Mouse (Mus musculus) adrenal gland, postnatal 14 days (tissue): ENCODE measurements around the gene Cnot9. TPM values are rescaled to one million over a fixed set of nuclear protein-coding genes. Genes with fewer than 3 reads are reported as not detected.
"Not testable (repeated sequence)": the region's sequence is repeated elsewhere in the genome, so short reads cannot be mapped to it uniquely, and the experiment has no call there.

Source experiments
- DNase-seq: peaks from one replicate; pipeline ENCODE4 v3.0.0; 2021; ENCODE audit warnings: mixed read lengths
- long read RNA-seq, 2 experiments: library from polyadenylated mRNA; stranded (forward); transcript quantifications; one replicate each; pipeline ENCODE4 v2.0.0; 2021
- total RNA-seq: library from RNA; stranded (reverse); gene quantifications from 2 replicates; pipeline ENCODE4 v1.2.3, GENCODE M21; 2021

The Cnot9 gene
- 30.8 and 32.2 TPM in 2 replicates for total RNA-seq
- long read RNA-seq, experiment 1, transcript Cnot9-201 (8 exons, 3,268 nt): major isoform, 14 of 22 reads
- long read RNA-seq, experiment 1, partial matches to known transcripts: 7 of 22 reads
- long read RNA-seq, experiment 1, other reads (novel, unspliced or antisense): 1 of 22 reads
- long read RNA-seq, experiment 2, partial matches to known transcripts: 2 of 9 reads
- long read RNA-seq, experiment 2, other reads (novel, unspliced or antisense): 3 of 9 reads

DNA sequence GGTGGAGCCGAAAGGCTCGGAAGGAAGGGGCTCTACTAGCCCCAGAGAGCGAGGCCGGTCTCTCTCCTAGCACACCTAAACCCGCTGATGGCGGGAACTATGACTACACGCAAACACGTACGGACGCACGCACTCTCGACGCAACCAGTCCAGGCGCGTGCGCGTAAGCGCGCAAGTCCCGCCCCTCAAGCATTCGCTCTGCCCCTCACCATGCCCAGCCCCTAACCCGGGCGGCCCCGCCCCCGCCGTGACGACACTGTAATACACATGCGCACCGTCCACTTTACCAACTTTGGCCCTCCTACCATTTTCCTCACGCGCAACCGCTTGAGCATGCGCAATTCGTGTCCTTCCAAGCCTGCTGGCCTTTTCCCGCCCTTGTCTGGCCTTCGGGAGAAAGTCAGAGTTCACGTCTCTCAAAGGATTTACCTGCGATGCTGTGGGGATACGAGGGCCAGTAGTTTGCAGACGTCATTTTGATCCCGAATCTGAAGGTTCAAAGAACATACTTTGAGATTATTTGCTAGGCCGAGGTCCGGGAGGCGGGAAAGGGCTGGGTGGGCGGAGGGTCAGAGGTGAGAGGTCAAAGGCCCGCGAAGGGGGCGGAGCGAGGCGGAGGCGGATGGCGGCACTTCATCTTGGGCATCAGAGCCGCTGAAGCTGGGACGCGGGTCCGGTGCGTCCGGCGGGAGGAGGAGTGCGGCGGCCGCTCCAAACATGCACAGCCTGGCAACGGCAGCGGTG is at the start of gene Cnot9:
Gene Cnot9 (plus strand): TSS at position 338 of the 744 bp plus-strand sequence.
- DNase-seq: peak; percentile 100

DNA sequence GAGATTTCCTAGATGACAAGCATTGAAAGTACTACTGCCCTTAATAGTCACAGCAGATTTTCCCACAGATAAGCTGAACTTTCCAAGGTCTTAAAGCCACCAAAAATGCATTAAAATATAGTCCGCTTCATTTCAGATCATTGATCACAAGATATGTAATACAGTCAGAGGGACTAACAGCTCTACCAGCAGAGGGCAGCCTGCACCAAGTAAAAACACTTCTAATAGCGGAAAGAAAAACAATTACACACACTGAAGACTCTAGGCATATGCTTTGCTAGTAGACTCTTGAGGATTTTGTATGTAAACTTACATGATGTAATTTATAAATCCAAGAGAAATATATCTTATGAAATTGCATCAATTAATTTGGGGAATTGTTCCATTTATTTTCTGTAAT is 45.6 kb upstream of the Cnot9 start:
- peak; percentile 69 for DNase-seq

DNA sequence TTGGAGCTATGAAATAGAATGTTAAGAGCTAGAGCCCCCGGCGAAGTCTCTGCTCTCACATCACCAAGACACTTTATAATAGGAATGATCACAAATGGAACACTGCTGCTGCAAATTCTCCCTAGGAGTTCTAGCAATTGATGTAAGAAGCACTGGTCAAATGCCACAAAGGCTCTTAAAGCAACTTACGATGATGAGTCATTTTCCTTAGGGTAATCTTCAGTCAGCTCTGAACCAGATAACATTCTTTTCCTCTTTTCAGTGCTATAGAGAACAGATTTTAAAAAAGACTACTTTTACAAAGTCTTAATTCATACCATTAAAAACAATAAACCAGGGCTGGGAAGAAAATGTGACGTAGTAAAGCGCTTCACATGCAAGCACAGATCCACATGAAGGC is 20.1 kb upstream of the Cnot9 start:
- no peak for DNase-seq

DNA sequence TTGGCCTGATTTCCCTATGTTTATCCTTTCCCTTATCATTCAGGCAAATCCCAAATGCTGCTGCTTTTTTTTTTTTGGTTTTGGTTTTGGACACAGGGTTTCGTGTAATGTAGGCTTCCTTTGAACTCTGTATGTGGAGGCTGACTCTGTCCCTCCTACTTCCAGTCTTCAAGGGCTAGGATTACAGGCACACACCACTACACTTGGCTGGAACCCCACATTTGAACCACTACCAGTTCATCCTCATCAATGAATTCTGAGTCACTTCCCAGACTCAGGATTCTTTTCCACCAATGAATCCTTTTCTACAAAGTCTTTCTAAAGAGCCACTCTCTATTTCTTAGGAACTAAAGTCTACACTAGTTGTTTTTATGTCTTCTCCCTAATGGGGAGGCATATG is 4.8 kb upstream of the Cnot9 start:
- no peak for DNase-seq

DNA sequence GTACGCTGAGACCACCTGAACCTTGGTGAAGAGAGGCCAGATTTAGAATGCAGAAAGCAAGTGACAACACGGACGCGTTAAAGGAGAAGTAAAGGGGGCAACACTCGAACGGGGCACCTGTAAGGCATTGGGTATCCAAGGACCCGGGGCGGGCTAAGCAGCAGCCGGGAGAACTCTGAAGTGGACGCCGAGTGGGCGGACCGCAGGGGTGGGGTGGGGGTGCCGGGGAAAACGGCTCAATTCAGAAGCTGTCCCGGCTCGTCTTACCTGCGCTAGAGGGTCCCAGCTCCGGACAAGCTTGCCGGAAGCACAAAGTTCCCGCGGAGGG is 501 bp upstream of the Cnot9 start:
- no peak for DNase-seq

DNA sequence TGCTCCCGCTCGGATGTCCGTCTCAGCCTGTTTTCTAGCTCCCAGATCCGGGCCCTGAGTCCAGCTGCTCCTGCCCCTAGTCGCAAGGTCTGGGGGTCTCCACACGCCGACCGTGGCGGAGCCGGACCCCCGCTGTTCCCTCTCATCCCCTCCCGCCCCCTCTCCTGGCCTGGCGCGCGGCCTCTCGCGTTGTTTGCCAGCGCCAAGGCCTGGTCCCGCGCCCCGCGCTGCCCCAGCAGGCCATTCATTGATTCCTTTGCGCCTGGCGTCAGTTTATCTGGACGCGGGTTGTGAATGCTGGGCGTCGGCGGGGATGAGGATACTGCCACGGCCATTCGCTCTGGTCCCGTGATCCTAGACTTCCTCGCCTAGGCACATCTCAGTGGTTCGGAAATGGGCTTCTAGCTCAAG is 618 bp downstream of the Cnot9 start:
- DNase-seq: peak; percentile 82

DNA sequence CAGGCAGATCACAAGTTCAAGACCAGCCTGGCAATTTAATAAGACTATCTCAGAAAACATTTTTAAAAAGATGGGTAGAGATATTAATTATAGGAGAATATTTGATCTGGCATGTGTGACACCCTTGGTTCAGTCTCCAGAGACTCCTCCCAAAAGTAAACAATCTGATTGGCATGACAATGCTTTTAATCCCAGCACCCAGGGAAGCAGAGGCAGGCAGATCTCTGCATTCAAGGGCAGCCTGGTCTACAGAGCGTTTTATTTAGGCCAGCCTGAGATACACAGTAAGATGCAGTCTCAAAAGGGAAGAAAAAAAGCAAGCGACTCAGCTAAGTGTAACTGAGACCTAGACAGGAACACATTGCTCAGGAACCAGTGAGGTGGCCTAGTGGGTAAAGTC is 1.9 kb downstream of the Cnot9 start:
- no peak for DNase-seq

DNA sequence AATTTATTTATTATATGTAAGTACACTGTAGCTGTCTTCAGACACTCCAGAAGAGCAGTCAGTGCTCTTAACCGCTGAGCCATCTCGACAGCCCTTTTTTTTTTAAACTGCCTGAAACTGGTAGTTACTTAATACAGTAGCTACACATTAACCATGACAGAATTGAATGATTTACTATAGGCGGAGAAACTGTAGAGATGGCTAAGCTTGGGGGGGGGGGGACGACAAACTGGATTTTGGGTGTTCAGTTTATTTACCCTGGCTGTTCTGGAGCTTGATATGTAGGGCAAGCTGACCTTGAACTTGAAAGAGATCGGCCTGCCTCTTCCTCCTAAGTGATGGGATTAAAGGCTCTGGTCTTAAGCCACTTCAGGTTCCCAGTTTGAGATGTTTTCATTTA is 5.4 kb downstream of the Cnot9 start:
- DNase-seq: no peak

DNA sequence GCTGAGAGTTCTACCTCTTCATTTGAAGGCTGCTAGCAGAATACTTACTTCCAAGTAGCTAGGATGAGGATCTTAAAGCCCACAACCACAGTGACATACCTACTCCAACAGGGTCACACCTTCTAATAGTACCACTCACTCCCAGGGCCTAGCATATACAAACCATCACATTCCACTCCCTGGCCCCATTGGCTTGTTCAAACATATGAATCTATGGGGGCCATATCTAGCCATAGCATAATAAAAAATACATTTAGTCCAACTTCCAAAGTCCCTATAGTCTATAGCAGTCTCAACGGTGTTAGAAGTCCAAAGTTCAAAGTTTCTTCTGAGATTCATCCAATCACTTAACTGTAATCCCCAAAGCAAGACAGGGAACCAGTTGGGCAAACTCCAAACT is 7.1 kb downstream of the Cnot9 start:
- DNase-seq: not testable (repeated sequence)

DNA sequence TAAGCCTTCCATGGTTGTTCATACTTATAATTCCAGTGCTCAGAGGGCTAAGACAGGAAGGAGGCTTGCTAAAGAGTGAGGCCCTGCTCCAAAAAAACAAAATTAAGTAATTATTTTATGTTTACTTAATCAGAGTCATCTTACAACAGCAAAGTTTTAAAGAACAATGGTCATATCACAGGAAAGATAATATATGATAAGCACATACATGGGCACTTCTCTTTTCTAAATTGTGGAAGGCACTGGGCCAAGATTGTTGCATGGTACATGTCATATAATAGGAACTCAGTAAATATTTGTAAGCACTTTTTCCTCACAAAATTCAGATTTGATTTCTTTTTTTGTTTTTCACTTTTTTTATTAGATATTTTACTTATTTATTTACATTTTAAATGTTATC is 14.0 kb downstream of the Cnot9 start:
- no peak for DNase-seq

DNA sequence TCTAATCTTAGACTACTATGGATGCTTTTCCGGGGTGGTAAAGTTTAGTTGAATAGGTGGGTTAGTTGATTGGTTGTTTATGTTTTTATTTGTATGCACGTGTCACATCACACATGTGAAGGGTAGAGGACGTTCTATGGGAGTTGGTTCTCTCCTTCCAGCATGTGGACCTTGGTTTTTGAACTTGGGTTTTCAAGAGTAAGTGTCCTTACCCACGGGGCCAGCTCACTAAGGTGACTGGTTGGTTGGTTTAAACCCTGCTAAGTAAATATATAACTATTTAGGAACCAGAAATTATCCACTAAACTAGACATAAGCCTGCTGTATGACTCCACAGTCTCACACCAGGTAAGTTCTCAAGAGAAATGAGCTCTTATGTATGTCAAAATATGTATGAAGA is 18.9 kb downstream of the Cnot9 start:
- DNase-seq: no peak

DNA sequence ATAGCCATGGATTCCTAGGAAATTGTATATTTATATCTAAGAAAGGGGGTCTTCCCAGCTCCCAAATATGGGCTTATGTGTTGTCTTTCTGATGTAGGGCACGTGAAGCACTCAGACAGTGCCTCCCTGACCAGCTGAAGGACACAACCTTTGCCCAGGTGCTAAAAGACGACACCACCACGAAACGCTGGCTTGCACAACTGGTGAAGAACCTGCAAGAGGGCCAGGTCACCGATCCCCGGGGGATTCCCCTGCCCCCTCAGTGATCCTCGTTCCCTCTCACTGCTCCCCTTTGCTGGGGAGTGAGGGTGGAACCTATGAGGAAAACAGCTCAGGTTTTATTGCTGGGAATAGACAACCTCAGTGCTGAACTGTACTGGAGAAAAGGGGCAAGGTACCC is 22.7 kb downstream of the Cnot9 start:
- no peak for DNase-seq

DNA sequence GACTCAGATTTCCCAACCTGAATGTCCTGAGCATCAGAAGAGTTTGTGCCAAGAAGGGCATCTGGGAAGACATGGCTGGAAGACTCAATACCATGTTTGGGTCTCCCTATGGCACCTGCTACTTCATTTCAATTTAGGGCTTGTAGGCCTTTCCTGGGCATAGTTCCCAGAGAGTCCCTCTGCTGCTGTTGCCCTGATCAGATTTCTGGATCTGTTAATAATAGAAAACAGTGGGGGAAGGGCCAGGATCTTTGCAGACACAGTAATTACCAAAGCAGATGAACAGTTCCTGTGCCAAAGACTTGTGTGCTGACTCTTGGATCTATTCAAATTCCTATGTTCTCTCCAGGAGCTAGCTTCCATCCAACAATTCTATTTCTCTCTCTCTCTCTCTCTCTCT is 32.8 kb downstream of the Cnot9 start:
- no peak for DNase-seq

DNA sequence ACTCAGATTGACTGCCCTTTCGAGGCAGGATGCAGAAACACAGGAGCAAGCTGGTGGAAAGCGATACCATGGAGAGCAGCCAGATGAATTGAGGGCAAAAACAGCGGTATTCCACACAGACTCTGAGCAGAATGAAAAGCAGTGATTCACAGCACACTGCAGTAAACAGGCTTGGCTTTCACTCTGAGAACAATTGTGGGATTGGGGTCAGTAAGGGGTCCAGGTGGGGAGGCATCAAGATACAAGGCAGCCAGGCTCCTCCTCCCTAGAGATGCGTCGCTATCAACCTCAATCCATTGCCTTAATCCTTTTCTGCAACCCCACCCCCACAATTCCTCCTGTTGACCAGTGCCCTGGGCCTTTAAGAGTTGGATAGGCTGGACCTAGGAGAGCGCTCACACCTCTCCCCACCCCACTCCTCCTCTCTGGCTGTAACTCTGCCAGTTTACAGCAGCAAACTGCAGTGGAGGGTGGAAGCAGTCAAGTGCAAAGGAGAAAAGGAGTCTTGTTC is 36.6 kb downstream of the Cnot9 start, which contains the start of gene Plcd4:
Gene Plcd4 (plus strand): TSS at position 438 of the 511 bp plus-strand sequence.
- peak; percentile 49 for DNase-seq

DNA sequence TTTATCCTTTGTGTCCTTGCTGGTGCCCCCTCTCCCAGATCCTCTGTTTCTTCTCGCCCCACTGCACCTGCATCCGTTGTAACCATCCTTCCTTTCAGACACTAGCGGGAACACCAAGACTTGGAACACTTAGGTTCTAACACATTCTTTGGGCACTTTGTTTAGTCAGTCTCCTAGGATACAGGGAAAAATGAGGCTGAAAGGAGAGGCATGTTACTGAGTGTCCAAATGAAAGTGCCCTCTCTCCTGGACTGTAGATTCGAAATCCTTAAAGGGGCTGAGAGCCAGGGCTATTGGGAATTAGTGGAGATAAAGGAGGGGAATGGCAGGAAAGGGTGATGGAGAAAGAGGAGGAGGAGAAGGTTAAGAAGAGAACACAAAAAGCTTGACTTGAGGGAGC is 38.3 kb downstream of the Cnot9 start, which contains the start of gene Usp37:
Gene Usp37 (minus strand): TSS at position 101 of the 400 bp plus-strand sequence.
- no peak for DNase-seq

DNA sequence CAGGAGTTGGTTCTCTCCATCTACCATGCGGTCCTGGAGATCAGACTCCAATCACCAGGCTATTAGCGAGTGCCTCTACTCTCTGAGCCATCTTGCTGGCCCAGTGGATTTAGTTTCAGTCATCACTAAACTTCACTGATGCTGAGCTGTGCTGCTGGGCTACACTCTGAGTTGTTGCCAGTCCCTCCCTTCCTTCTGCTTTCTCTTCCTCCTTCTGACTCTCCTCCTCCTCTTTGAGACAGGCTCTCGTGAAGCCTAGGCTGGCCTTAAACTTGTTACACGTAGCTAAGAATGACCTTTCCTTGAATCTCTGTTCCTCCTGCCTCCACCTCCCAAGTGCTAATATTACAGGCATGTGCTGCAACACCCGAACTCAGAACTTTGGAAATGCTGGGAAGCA is 53.2 kb downstream of the Cnot9 start:
- DNase-seq: no peak

DNA sequence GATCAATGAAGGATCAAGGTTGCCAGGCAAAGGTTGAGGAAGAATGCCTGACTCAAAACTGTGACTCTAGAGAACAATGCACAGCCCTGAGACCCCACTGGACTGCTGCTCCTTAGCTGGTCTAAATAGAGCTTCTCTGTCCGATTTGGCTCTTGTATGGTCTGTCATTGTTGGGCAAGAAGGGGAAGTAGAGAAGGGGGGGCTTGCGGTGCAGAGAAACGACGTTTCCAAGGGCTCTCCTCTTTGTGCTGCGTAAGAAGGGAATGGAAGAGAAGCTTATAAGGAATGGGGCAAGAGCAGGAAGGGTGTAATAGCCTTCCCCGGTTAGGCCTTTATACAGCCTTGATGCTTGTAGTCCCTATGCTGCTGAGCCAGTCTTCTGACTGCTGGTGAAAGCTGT is 60.0 kb downstream of the Cnot9 start:
- DNase-seq: no peak

DNA sequence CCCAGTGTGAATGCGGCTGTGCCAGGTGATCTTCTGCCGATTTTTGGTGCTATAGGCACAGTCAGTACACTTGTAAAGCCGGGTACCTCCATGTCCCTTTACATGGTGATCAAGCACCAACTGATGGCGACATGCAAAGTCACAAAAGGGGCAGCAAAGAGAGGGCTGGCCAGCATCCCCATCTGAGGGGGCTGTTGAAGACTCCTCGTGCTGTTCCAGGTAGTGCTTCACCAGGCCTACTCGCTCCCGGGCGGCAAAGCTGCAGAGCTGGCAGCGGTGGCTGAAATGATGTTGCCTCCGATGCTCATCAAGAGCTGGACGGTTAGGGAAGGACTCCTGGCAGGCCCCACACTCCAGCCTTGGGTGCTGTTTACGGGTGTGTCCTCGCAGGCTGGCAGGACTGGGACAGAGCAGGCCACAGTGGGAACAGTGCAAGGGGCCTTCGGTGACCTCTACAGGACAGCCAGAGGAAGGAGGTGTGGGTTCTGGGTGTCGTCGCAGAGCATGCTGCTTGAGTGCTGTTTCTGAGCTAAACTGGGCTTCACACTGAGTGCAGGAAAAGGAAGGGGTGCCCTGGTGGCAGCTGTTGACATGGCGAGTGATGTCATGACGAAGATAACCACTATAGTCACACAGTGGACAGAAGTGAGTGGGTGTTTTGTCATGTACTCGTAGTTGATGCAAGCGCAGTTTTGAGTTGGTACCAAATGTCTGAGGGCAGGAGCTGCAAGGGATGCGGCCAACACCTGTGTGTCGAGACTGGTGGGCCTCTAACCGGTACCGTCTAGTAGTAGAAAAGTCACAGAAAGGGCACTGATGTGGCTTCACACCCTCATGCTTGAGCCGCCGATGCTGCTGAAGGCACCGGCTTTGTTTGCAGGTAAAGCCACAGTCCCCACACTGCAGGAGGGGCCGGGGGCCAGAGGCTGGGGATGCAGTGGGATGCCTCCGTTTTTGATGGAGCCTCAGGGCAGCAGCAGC is 64.2 kb downstream of the Cnot9 start:
- DNase-seq: no peak
